Mouse (Mus musculus) megakaryocyte, embryonic 14.5 days (primary cell): ENCODE measurements around the gene Tfcp2l1.

Experiments used
- FLI1 ChIP-seq: IDR thresholded peaks from 2 replicates; pipeline ENCODE4 v1.6.1; 2012; ENCODE audit warnings: low read length, inconsistent platforms, mixed read lengths
- GATA1 ChIP-seq: IDR thresholded peaks from 3 replicates; pipeline ENCODE4 v1.6.1; 2012; ENCODE audit warnings: mixed read lengths, low read length, inconsistent platforms, borderline replicate concordance

- TF ChIP-seq GATA1 (no peak), FLI1 (no peak)
Observed at GRCm38 (mm10) chr1:118663062-118663461, 35.3 kb downstream of the Tfcp2l1 start.
